Mouse (Mus musculus) thymus, postnatal 0 days (tissue): ENCODE measurements at regions not wholly inside any gene's neighbourhood (a gene's known extent, or its start where the extent isn't known, plus 50 kb on each side); places are given as distances from the start of the nearest gene placed in this dataset.

Experiments used
- DNase-seq: peaks from one replicate; pipeline ENCODE4 v3.0.0-alpha.2; 2015; ENCODE audit warnings: low spot score

- DNase-seq: peak; percentile 81
Observed at GRCm38 (mm10) chr8:125619336-125619906, 49.8 kb upstream of the Sipa1l2 start.
